Mouse (Mus musculus) mature B cell (primary cell): ENCODE data around the gene Fli1.

Experiments used
- in situ Hi-C: fragments of 300-500 bp; cut with MboI; formaldehyde crosslinking; loops from 2 replicates; pipeline ENCODE4 v1.14.3; 2019

The Fli1 gene

GRCm38 (mm10) chr9:32549462-32550384 lies 7.1 kb upstream of the Fli1 start:
- in situ Hi-C loops: no loop called here

GRCm38 (mm10) chr9:32546731-32547130 lies 4.1 kb upstream of the Fli1 start:
- in situ Hi-C loops: no loop called here

- in situ Hi-C loops: no loop called here
Measured at GRCm38 (mm10) chr9:32544731-32545661, 2.3 kb upstream of the Fli1 start.

- in situ Hi-C loops: no loop called here
Measured at GRCm38 (mm10) chr9:32543923-32544575, 1.4 kb upstream of the Fli1 start.

GRCm38 (mm10) chr9:32543040-32543581 lies 450 bp upstream of the Fli1 start:
- in situ Hi-C loops: no loop called here

- in situ Hi-C loops: no loop called here
Measured at GRCm38 (mm10) chr9:32541223-32541901, 1.3 kb downstream of the Fli1 start.

- in situ Hi-C loops: no loop called here
Measured at GRCm38 (mm10) chr9:32540406-32541222, 2.0 kb downstream of the Fli1 start.

- in situ Hi-C loops: no loop called here
Measured at GRCm38 (mm10) chr9:32540061-32540405, 2.6 kb downstream of the Fli1 start.

- in situ Hi-C loops: no loop called here
Measured at GRCm38 (mm10) chr9:32539321-32539761, 3.3 kb downstream of the Fli1 start.

- in situ Hi-C loops: no loop called here
Measured at GRCm38 (mm10) chr9:32538124-32538523, 4.5 kb downstream of the Fli1 start.

GRCm38 (mm10) chr9:32537706-32538105 lies 5.0 kb downstream of the Fli1 start:
- in situ Hi-C loops: no loop called here

- in situ Hi-C loops: no loop called here
Measured at GRCm38 (mm10) chr9:32535201-32535955, 7.3 kb downstream of the Fli1 start.

GRCm38 (mm10) chr9:32534025-32534615 lies 8.5 kb downstream of the Fli1 start:
- in situ Hi-C loops: no loop called here

GRCm38 (mm10) chr9:32531588-32531987 lies 11.1 kb downstream of the Fli1 start:
- in situ Hi-C loops: no loop called here

- in situ Hi-C loops: no loop called here
Measured at GRCm38 (mm10) chr9:32530975-32531374, 11.7 kb downstream of the Fli1 start.

GRCm38 (mm10) chr9:32530188-32530587 lies 12.5 kb downstream of the Fli1 start:
- in situ Hi-C loops: no loop called here

GRCm38 (mm10) chr9:32529594-32529993 lies 13.1 kb downstream of the Fli1 start:
- in situ Hi-C loops: no loop called here

- in situ Hi-C loops: no loop called here
Measured at GRCm38 (mm10) chr9:32527329-32527728, 15.3 kb downstream of the Fli1 start.

- in situ Hi-C loops: no loop called here
Measured at GRCm38 (mm10) chr9:32525787-32526186, 16.9 kb downstream of the Fli1 start.
